Mouse (Mus musculus) left cerebral cortex, adult 11 months (tissue): ENCODE results near the gene Gatc.
A peak's percentile ranks its signal among the peaks of the same experiment; 100 is the strongest.
"Not testable (repeated sequence)": the region's sequence is repeated elsewhere in the genome, so short reads cannot be mapped to it uniquely, and the experiment has no call there.

Source experiments
- DNase-seq: peaks from one replicate; pipeline ENCODE4 v3.0.0; 2022; ENCODE audit warnings: low spot score

The Gatc gene

DNA sequence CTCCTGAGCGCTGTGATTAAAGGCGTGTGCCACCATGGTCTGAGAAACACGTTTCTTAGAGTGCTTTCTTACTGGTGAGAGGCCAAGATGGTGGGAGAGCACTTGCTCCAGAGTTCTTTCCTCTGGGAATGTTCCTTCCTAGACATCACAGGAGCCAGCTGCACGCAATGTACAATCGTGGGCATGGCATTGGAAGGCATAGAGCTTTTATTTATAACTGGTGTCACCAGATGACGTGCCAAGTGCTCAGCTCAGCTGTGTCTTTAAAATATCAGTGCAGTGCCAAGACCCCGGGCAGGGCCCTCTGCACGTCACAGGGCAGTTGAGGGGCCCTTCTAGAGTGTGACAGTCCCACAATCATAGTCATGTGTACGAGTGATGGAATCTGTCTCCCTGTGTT lies 10.0 kb downstream of the Gatc start:
- DNase-seq: no peak

DNA sequence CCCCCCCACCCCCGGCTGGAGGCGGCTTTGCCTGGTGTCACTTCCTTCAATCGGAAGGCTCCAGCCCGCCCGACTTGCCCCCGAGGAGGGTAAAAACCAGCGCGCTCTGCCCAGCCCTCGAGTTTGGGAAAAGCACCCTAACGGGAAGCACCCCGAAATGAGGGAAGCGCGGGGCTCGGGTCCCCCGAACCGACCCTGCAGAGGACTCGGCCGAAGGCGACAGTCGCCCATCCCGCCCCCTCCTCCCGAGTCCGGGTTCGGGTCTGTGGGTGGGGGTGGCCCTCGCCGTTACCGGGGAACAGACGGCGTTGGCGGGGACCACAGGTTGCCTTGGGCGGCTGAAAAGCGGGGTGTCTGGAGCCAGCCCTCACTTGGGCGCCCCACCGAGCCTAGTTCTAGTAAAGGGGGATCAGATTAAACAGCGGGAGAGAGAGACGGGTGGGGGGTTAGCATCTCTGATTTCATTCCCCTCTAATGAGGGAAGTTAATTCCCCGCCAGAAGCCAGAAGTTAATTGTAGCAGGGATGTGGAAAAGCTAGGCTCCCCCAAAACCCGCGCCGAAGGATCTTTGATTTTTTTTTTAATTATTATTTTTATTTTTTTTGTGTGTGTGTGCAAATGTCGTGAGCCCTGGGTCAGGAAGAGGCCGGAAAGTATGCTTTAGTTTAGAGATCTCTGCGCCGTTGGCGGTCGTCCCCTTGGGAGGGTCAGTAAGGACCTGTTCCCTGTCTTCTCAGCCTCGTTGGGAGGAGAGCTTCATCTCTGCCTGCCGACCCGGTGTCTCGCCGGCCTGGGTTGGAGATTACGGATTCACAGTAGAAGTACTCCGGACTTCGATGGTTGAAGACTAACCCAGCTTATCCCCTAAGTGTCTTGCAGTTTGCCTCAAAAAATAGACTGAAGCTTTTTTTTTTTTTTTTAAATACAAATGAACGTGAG lies 13.1 kb downstream of the Gatc start:
- no peak for DNase-seq

DNA sequence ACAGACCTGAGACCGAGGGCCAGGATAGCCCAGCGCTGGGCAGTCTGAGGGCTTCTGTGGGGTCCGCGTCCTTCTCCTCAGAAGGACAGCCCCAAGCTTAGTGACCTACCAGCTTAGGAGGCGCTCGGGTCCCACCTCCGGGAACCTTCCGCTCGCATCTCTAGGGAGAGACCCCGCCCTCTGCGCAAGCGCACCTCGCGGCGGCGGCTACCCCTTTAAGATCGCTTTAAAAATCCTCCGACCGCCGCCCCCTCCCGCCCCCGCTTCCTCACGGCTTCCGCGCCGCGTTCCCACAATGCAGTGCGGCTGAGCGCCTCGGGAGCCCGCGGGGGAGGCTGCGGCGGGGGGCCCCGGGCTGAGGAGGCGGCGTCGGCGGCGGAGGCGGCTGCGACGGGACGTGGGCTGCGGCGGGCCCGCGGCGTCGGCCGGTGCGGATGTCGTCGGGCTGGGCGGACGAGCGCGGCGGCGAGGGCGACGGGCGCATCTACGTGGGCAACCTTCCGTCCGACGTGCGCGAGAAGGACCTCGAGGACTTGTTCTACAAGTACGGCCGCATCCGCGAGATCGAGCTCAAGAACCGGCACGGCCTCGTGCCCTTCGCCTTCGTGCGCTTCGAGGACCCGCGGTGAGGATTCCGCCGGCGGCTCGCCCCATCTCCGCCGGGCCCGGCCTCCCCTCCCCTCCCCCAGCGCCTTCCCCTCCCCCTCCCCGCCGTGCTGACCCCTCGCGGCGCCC lies 13.9 kb downstream of the Gatc start, which contains the start of gene Srsf9:
Srsf9 (plus strand) TSS at position 303 of the 735 bp plus-strand sequence.
- peak; percentile 91 for DNase-seq

DNA sequence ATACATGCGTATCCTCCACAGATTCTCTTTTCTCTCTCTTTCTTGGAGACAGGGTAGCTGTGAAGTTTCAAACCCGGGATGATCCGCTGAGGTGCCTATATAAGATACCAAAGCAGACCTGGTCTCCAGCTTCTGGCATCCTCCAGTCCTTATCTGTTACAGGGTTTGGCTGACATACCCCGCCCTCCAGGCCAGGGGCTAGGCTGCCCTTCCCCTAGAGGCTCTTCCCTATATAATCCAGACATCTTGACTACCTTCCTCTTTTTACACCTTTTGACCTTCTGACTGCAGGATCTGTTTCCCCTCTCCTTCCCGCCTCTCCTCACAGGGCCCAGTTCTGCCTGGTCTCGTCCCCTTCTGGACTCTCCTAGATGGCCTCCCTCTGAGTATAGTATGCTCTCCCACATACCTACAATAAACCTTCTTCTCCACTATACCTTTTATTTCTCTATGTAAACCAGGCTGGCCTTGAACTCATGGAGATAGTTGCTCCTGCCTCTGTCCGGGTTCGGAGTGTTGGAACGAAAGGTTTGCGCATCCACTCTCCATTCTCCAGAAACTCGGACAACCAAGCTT lies 14.6 kb downstream of the Gatc start:
- peak; percentile 55 for DNase-seq

DNA sequence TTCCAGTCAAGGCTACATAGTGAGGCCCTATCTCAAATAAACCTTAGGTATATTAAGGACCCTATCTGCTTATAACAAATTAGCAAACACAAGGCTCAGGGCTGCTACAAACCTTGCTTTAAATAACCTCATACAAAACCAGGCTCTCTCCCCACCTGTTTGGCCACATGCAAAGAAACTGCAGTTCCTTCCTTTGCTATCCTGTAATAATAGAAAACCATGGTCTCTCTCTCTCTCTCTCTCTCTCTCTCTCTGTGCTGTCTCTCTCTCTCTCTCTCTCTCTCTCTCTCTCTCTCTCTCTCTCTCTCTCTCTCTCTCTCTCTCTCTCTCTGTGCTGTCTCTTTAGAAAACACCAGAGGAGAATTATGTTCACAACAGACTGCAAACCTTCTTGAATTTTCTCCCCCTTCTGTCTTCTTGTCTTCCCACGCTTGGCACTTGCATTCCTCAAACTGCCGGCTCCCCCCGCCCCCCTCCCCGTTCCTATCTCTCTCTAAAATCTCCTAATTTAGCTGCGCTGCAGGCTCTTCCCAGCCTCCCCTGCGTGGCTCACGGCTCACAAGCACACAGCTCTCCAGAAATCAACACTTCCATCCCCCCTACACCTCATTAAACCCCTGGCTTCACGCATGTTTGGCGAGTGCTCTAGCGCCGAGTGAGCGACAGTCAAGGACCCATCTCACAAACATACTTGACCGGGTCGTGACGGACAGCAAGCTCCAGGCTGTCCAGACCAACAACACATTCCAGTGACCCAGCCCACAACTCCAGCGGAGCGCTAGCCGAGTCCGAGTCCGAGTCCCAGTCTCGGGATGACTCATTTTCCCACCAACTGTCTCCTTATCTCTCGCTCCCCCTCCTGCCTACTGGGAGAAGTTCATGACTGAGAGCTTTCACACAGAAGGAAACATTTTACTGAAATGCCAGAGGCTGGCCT lies 21.7 kb downstream of the Gatc start:
- peak; percentile 78 for DNase-seq

DNA sequence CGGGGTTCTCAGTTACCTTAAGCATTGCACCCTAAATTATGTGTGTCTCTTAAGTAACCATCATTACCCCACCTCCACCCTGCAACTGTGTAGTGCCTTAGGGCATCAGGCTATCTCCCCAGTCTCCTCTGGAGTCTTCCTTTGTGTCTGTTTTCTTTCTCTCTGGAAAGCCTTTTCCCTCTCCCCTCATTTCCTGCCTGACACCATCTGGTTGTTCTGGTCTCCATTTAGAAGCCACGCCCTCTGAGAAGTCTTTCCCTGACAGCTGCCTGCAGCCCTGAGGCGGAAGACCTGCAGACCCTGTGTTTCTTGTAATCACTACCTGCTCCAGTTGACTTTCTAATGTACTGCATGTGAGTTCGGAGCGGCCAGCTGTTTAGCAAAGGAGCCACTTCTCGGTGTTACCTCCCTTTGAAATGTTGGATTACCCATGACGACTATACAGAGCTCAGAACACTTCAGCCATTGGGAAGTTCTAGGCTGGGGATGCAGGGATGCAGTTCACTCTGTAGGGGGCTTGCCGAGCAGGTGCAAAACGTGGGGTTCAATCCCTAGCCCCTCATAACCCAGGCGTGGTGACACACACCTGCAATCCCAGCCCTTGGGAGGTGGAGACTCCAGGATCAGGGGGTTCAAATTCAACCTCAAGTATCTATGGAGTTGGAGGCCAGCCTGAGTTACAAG lies 23.2 kb downstream of the Gatc start:
- DNase-seq: no peak

DNA sequence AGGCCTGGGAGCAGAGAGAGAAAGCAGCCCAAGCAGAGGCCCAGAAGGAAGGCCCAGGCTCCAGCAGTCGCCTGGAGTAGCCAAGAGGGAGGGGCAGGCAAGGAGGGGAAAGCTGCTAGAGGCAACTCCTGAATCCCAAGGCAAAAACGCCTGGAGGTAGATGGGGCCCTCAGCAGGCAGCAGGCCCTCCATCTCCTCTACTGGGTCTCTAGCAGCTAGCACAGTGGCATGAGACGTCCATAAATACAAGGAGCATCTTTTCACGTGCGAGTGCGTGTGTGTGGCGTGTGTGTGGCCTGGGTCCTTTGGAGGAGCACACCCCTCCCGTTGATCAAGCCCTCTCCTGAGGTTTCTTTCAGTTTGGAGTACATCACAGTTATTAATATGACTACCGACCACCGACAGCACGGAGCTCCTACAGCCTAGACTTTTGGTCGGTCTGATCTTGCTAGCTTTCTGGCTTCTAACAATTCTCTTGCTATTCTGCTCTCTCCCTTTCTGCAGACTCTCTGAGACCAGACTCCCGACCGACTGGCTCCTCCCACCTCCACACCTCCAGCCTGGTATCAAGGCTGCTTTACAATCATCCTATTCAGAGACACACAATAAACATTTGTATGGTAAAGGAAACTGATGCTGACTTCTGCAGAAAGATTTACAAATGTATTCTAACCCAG lies 23.9 kb downstream of the Gatc start:
- no peak for DNase-seq

DNA sequence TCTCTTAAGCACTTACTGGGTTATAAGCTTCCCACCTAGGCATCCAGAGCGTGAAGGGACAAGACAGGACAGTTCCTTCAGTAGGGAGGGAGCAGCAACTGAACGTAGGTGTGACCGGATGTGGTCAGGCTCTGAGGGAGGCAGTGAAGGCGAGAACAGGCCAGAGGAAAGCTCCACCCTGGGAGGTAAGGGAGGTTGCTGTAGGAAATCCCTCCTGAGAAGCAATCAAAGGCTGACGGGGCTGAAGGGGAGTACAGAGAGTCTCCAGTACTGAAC lies 27.4 kb downstream of the Gatc start:
- no peak for DNase-seq

DNA sequence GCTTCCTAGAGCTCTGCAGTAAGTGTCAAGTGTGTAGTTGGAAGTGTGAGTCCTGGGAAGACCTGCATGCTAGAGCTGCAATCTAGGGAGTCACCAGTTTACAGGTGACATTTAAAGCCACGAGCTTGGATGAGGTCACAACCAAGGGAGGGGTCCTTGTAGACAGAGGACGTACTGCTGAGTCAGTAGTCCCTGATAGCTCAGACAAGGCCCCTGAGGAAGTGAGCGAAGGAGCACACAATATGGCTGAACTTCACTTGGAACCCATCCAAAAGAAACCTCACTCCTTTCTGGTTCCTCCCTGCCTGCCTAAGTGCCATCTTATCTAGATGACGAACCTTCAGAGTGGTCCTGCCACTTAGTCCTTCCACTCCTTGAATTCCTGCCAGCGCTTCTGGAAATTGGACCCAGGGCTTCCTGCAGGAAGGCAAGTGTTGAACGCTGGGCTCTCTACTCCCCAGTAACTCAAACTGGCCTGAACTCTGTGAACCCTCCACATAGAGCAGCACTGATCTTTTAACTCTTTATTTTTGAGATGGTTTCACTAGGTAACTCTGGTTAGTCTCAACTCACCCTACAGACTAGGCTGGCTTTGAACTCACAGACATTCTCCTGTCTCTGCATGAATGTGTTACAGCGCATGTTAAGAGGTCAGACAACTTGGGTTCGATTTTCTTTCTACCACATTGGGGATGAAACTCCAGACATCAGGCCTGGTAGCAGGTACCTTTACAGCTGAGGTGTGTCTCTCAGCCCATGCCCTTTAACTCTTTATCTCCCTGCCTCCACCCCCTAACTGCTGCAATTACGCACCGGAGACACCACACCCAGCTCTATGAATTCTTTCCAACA lies 27.9 kb downstream of the Gatc start:
- DNase-seq: no peak

DNA sequence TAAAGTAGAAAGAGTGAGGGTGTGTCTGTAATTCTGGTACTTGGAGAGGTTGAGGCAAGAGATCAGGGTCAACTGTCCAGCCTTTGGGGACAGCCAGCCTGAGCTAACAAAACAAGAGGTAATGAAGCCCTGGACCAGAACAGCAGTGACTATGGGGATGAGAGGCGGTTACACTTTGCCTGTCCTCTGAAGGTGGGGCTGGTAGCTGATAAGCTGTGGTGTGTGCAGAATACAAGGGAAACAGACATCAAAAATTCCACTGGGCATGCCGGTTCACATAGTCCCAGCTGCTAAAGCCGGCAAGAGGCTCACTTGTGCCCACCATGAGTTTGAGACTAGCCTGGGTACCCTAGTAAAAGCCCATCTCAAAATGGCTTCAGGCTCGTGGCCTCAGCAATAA lies 28.6 kb downstream of the Gatc start:
- no peak for DNase-seq

DNA sequence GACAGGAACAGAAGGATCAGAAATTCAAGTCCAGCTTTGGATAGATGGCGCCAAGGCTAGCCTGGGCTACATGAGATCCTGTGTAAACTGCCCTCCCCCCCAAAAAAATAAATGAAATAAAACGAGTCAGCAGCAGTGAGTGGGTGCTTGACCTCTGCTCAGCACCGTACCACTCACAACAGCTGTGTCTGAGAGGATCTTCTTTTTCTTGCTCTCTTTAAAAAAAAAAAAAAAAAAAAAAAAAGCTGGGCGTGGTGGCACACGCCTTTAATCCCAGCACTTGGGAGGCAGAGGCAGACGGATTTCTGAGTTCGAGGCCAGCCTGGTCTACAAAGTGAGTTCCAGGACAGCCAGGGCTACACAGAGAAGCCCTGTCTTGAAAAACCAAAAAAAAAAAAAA lies 38.8 kb downstream of the Gatc start:
- DNase-seq: not testable (repeated sequence)

DNA sequence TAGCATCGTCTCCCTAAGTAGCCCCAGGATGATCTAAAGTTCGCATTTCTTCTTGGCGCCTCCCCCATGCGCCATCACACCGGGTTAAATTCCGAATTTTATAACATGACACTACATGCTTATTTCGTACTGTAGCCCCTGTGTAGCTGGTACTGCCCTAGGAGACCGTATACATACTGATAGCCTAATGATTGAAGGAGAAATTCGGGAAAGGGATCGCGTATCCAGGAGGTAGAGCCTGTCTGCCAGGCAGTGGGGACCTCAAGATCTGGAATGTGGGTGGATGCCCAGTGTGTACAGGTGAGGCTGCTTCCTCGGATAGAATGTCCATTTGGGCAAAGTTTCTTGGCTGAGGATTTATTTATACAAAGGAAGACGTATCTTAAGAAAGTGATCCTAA lies 39.4 kb downstream of the Gatc start:
- no peak for DNase-seq

DNA sequence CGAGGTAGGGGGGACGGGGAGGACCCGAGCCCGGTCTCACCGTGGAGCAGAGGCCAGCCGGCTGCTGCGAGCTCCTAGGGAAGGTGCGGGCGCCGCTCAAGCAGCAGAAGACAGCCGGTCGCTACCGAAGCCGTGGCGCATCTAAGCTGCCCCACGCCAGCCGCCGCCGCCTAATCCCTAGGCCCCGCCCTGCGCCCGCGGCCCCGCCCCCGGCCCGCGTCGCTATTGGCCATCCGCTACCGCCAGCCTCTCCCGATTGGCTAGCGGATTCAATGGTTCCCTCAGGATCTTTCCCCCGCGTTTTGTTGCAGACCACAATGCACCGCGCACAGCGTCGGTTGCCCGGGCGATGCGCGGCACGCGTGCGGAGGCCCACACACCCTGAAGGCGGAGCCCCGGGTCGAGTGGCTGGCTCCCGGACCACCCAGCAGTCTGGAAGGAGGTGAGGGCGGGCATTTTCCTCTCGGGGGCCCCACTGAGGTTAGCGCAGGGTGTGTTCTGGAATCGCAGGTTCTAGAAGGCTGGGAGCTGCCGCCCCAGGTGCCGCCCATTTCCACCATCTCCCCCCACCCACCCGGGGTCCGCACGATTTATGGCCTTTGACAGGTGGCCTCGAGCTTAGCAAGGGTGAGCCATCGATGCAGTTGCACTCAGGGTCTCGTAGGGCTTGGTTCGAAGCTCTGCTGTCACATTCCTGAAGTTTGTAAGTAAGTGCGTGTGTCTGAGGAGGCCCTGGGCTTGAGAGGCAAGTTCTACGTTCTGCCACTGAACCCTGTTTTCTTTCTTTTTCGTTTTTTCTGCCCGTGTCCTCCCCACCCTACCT lies 40.0 kb downstream of the Gatc start, which contains the start of gene Dynll1:
Dynll1 (minus strand) TSS at position 208 of the 823 bp plus-strand sequence.
- DNase-seq: peak; percentile 98

DNA sequence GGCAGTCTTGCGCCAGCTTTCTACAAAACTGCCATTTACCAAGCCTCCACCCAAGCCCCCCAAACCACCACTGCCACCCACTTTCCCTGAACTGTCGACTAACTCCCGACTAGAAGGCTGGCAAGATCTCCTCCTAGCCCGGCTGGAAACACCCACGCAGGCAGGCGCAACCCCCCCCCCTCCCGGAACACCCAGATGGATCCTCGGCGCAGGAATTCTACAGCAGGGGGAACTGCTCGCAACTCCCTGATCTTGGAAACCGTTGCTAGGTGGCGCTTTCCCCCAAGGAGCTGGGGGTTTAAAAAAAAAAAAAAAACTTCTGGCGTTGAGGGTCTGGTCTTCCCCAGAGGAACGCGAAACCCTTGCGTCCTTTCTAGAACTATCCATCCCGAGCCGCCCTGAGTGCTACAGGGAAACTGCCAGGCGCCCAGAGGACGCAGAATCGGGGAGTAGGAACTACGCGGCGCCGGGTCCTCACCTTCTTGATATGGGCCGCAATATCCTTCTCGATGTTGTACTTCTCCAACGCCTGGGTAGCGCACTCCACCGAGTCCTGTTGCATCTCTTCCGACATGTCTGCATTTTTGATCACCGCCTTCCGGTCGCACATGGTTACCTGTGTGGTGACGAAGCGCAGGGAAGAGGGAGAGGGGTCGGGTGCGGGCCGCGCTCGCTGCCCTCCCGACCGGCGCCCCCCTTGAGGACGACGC lies 40.8 kb downstream of the Gatc start:
- no peak for DNase-seq

DNA sequence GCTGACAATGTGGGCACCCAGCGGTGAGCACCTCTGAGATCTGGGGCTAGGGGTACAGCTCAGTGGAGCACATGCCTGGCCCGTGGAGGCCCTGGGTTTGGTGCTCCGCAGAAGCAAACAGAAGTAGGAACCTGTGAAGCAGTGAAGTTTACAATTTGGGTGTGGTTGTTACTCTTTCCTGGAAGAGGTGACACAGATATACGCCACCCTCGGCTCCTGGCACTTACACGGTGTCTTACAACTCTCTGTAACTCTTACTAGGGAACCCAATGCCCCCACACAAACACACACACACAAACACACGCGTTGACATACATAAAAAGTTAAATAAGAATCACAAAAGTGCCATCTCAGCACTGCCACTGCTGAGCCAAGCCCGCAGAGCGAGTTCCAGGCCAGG lies 44.6 kb downstream of the Gatc start:
- no peak for DNase-seq

DNA sequence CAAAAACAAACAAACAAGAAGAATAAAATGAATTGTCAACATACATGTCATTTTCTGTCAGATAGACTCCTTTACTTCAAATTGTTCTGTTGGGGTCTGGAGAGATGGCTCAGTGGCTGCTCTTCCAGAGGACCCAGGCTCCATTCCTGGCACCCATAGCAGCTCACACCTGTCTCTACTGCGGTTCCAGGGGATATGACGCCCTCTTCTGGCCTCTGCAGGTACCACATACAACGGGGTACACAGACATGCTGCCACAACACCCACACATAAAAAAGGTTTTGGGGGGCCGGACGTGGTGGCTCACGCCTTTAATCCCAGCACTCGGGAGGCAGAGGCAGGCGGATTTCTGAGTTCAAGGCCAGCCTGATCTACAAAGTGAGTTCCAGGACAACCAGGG lies 46.8 kb downstream of the Gatc start:
- DNase-seq: no peak

DNA sequence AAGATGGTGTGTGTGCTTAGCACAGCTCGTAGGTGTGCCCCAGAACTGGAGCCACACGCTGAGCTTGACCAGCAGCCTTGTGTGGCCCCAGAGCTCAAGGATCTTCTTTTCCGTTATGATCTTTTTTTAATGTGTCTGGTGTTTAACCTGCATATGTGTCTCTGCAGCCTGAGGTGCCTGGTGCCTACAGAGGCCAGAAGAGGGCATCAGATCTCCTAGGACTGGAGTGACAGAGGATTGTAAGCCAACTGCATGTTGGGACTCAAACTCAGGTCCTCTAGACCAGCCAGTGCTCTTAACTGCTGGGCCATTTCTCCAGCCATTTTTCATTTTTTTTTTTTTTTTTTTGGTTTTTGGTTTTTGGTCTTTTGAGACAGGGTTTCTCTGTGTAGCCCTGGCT lies 56.2 kb downstream of the Gatc start:
- DNase-seq: no peak
